Mouse (Mus musculus) left cerebral cortex, adult 18-20 months (tissue): ENCODE results near the gene Olfr1231. TPM values are rescaled to one million over a fixed set of nuclear protein-coding genes. Genes with fewer than 3 reads are reported as not detected.

Experiments
- DNase-seq, 2 experiments: peaks; one replicate each; pipeline ENCODE4 v3.0.0; 2021 to 2022; ENCODE audit warnings: low spot score in 2 of 2, mixed read lengths in 1 of 2
- long read RNA-seq, 2 experiments: library from polyadenylated mRNA; stranded (forward); transcript quantifications; one replicate each; pipeline ENCODE4 v2.0.0; 2021
- total RNA-seq, 2 experiments: library from RNA; stranded (reverse); gene quantifications; 2 replicates each; pipeline ENCODE4 v1.2.3; 2021

Olfr1231 gene
- not detected for total RNA-seq
- long read RNA-seq, experiment 1, result 0 reads
- long read RNA-seq, experiment 2, result 0 reads

DNA sequence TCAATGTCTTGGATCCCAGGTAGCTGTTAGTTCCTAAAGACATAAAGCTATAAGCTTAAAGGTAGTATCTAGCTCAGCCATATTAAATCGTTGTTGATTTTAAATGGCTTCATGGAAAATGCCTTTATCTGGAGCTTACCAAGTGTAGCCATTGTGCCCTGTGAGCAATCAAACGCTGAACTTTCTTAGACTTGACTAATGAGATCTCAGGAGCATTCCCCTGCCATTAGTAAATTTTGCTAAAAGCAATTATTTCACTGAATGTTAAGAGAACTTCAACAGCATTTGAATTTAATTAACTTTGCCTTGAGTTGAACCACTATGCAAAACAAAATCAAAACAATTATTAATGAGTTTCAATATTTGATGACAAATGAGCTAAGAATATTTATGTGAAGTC lies at the start of gene Olfr1231:
Gene Olfr1231 (minus strand): TSS at position 101 of the 400 bp plus-strand sequence.
- DNase-seq, result no peak

DNA sequence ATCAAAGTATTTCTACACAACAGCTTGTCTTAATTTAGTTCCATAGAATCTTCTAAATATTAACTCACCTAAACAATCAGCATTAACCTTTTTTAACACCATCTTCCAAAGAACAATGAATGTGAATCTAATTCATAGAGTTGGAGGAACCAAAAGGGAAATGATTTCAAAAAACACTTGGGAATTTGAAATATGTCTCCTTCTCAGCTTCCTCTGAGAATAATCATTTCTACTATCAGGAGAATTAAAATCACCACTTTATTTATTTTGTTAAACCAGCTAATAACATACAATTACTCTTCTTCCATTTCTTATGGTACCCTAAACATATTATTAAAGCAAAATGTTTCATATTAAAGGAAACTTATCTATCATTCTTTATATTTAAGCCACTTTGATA lies 35.4 kb upstream of the Olfr1231 start, which contains the start of gene Olfr1233:
Gene Olfr1233 (minus strand): TSS at position 101 of the 400 bp plus-strand sequence.
- DNase-seq, result no peak

- DNase-seq, result no peak
These were observed 22.7 kb upstream of the Olfr1231 start, which contains the start of gene Olfr1232 for GRCm38 (mm10) chr2:89329575-89329974. TSS of gene Olfr1232 (minus strand) at chr2:89329675.

GRCm38 (mm10) chr2:89297168-89297567 lies 9.7 kb downstream of the Olfr1231 start, which contains the start of gene Olfr1230:
TSS of gene Olfr1230 (minus strand) at chr2:89297268.
- DNase-seq, result no peak

GRCm38 (mm10) chr2:89287914-89288313 lies 19.0 kb downstream of the Olfr1231 start, which contains the start of gene Olfr1229:
TSS of gene Olfr1229 (minus strand) at chr2:89288014.
- DNase-seq, result no peak

DNA sequence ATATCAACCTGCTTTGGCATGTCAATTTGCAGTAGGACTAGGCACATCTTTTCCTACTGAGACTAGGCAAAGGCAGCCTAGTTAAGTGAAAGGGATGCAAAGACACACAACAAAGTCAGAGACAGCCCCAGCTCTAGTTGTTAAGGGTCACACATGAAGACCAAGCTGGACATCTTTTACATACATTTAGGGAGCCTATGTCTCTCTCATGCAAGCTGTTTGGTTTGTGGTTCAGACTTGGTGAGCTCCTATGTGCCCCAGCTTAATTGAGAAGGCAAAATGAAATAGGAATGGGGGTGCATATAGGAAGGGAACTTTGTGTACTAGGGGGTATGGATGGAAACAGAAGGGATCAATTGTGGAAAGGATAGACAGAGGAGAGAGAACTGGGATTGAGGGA lies 52.9 kb downstream of the Olfr1231 start, which contains the start of gene Olfr1228:
Gene Olfr1228 (minus strand): TSS at position 101 of the 400 bp plus-strand sequence.
- no peak for DNase-seq

Other genes with a start within 250 kb of the Olfr1231 start
- gene Olfr1218, start 245.9 kb downstream of the Olfr1231 start, total RNA-seq, result not detected
- gene Olfr1219, start 223.6 kb downstream of the Olfr1231 start, total RNA-seq, result not detected
- gene Olfr1220, start 200.2 kb downstream of the Olfr1231 start, total RNA-seq, result not detected
- not detected for gene Olfr1221, start 189.8 kb downstream of the Olfr1231 start, total RNA-seq
- gene Olfr1222, start 174.0 kb downstream of the Olfr1231 start, total RNA-seq, result not detected
- not detected for gene Olfr1223, start 155.5 kb downstream of the Olfr1231 start, total RNA-seq
- gene Olfr1224-ps1, start 143.0 kb downstream of the Olfr1231 start, total RNA-seq, result not detected
- gene Olfr1225, start 132.4 kb downstream of the Olfr1231 start, total RNA-seq, result not detected
- not detected for gene Olfr1226, start 107.0 kb downstream of the Olfr1231 start, total RNA-seq
- gene Olfr1228, start 53.0 kb downstream of the Olfr1231 start, total RNA-seq, result not detected
- not detected for gene Olfr1229, start 19.1 kb downstream of the Olfr1231 start, total RNA-seq
- gene Olfr1230, start 9.8 kb downstream of the Olfr1231 start, total RNA-seq, result not detected
- not detected for gene Olfr1232, start 22.6 kb upstream of the Olfr1231 start, total RNA-seq
- not detected for gene Olfr1233, start 35.3 kb upstream of the Olfr1231 start, total RNA-seq
- gene Olfr1234, start 57.8 kb upstream of the Olfr1231 start, total RNA-seq, result not detected
- gene Olfr1238, start 102.6 kb upstream of the Olfr1231 start, total RNA-seq, result not detected
- not detected for gene Olfr1239, start 113.3 kb upstream of the Olfr1231 start, total RNA-seq
- not detected for gene Olfr1240, start 135.9 kb upstream of the Olfr1231 start, total RNA-seq
- gene Olfr1241, start 180.1 kb upstream of the Olfr1231 start, total RNA-seq, result not detected
- not detected for gene Olfr1242, start 191.3 kb upstream of the Olfr1231 start, total RNA-seq
- not detected for gene Olfr1243, start 224.4 kb upstream of the Olfr1231 start, total RNA-seq